Mouse (Mus musculus): Measurements from ENCODE around the gene Tmem210.
A peak's percentile ranks its signal among the peaks of the same experiment; 100 is the strongest.

The Tmem210 gene

GRCm38 (mm10) chr2:25298046-25298445 is 10.1 kb downstream of the Tmem210 start:
- no peak for DNase-seq

GRCm38 (mm10) chr2:25303452-25303851 is 15.5 kb downstream of the Tmem210 start:
- DNase-seq = no peak

GRCm38 (mm10) chr2:25303931-25304656 is 16.1 kb downstream of the Tmem210 start:
- DNase-seq = peak; percentile 75

- DNase-seq = no peak
These were observed 17.0 kb downstream of the Tmem210 start for GRCm38 (mm10) chr2:25304657-25305541.

DNA sequence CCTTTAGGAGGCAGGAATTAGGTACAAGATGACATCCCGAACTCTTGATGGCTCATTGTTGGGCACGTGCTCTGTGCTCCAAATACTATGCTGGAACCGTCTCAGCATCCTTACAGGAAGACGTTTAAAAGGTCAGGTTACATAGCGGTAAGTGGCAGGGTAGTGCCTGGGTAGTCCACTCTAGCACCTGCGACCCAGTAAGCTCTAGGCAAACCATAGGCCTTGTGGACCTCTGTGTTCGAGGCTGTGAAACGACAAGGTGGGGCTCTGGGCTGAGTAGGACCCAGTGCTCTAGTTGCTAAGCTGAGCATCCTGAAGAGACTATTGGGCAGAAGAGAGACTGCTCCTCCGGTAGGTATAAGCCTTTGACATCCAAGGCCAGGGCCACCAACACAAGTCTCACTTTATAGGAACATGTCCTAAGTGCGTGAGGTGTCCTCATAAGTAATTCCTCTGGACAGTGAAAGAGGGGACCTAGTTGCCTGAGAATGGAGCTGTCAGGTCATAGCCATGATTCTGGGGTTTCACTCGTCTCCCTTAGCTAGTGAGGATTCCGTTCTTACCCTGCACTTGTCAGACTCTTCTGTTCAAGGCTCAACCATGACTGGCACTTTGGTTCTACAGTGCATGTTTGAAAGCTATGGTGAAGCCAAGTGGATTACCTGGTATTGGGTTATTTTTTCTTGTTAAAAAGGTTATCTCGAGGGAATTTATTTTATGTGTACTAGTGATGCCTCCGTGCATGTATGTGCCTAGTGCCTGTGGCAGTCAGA is 17.8 kb downstream of the Tmem210 start:
- DNase-seq = peak; percentile 13

GRCm38 (mm10) chr2:25310180-25310579 is 22.2 kb downstream of the Tmem210 start:
- no peak for DNase-seq

DNA sequence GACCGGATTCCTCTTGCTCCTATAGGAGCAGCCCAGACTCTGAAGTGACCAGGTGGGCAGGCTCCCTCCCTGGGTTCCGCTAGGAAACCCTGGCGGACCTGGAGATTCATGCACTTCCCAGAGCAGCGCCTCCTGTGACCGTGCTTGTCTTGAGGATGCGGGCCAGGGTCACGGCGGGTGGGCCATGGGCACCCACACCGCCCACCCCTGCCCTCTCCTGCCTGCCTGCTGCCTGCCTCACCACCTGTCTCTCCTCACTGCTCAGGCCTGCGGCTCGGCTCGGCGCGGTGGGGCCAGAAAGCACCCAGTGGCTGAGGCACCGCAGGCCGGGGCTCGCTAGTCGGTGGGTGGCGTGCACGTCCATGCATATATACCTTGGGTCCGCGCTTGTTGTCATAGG is 23.0 kb downstream of the Tmem210 start:
- no peak for DNase-seq

DNA sequence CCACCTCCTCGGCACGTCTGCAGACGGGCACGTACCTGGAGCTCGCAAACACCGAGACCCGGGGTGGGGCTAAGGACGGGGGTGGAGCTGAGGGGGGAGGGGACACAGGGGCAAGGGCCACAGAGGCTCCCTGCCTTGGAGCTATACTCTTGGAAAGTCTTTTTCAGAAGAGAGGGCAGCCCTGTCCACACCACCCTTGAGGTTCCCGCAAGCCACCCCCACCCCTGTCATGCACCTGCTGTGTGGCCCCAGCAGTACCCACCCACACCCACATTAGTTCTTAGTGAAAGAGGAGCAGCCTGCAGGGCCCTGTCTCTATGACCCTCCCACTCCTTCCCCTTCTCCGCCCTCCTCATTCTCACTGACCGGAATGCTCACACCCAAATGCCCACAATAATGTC is 23.5 kb downstream of the Tmem210 start:
- DNase-seq = no peak

GRCm38 (mm10) chr2:25318119-25318966 is 30.4 kb downstream of the Tmem210 start:
- peak; percentile 57 for DNase-seq

DNA sequence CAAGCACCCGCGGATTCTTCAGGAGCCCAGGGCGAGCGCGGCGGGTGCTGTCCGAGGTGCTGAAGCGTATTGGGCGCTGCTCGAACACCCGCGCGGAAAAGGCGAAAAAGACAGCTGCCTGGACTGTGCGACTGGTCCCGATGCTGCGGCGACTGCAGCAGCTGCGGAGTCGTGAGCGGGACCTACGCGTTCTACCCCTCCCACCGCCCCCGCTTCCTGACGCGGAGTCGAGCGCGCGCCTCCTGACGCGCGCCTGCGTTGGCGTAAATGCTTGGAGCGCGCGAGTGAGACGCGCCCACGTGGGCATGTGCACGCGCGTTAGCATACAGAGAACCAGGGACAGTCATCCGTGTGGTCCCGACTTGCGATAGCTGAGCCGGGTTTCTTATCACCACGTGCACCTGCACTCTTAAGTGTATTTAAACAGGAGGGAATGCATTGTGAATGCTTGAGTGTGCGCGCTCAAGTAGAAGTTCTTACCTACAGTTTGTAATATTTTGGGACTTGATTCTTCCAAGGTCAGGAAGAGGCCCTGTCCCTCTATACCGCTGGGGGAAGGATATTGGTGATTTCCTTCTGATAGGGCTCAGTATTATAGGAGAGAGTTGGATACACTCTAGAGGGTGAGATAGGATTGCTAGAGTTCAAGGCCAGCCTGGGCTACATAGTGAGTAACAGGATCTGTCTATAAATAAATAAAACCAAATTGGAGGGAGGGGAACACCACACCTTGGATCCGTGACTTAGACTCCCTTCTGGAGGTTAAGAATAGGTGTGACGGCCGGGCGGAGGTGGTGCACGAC is 31.2 kb downstream of the Tmem210 start, which contains the start of gene Grin1:
TSS of gene Grin1 (minus strand) at position 217 of the 803 bp plus-strand sequence.
- peak; percentile 87 for DNase-seq

- no peak for DNase-seq
These were observed 32.1 kb downstream of the Tmem210 start for GRCm38 (mm10) chr2:25320084-25320483.

- DNase-seq = no peak
These were observed 38.1 kb downstream of the Tmem210 start for GRCm38 (mm10) chr2:25326036-25326435.

- DNase-seq = no peak
These were observed 40.5 kb downstream of the Tmem210 start for GRCm38 (mm10) chr2:25328440-25328839.

- no peak for DNase-seq
These were observed 43.5 kb downstream of the Tmem210 start for GRCm38 (mm10) chr2:25331470-25331869.

GRCm38 (mm10) chr2:25332286-25333160 is 44.6 kb downstream of the Tmem210 start, which contains the start of gene Man1b1:
Man1b1 (plus strand) TSS chr2:25332338.
- peak; percentile 99 for DNase-seq

DNA sequence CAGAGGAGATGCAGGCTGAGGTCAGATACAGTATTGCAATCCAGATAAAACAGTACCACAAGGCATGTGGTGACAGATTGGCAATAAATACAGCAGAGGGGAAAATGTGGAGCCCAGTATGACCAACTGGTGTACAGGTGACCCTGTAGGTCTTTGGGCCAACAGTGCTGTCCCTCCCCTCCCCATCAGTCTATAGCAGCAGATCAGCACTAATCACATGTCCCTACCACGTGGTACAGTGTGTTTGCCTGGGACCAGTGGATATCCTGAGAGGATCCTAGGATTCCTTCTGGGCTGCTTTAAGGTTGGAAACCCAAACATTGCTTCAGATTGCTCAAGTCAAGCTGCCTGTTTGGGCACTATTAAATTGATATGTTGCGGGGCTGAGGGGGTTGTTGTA is 45.6 kb downstream of the Tmem210 start:
- DNase-seq = no peak

DNA sequence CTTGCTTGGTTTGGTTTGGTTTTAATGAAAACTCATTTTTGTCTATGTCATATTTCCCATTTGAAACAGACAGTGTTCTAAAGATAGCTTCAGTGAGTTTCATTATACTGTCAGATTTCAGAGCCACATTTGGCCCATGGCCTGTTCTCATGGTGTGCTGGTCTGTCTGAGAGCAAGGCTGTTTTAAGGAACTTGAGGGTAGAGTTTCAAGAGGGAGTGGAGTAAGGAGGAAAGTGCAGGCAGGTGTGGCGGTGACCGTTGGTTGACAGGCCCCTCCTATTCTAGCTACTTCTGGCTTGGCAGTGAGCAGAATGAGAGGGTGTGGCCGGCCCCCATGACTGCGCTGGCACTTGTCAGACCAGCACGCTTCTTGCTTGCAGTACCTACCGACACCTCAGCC is 50.4 kb downstream of the Tmem210 start:
- no peak for DNase-seq
